Mouse (Mus musculus): ENCODE results near the gene Naip2.

The Naip2 gene

GRCm38 (mm10) chr13:100107652-100108472 lies 94.0 kb downstream of the Naip2 start, which contains the start of gene Serf1:
Serf1 (plus strand) TSS chr13:100108012.
- peak; percentile 83 for DNase-seq (ENCODE audit: low spot score)

- DNase-seq (ENCODE audit: low spot score): peak; percentile 97
Observed at GRCm38 (mm10) chr13:100103748-100104254, 98.1 kb downstream of the Naip2 start, which contains the start of gene Bdp1. Bdp1 (minus strand) TSS chr13:100104070.

- no peak for DNase-seq (ENCODE audit: low spot score)
Observed at GRCm38 (mm10) chr13:100103052-100103658, 98.7 kb downstream of the Naip2 start.

- DNase-seq (ENCODE audit: low spot score): no peak
Observed at GRCm38 (mm10) chr13:100098808-100099207, 103.1 kb downstream of the Naip2 start.
